Mouse (Mus musculus): ENCODE measurements around the gene Acp2.

- TF ChIP-seq CTCF (IDR thresholded peaks at IDR 0.05; ENCODE audit: low read depth, low read length) (no peak), TAL1 (conservative IDR thresholded peaks at IDR 0.05; ENCODE audit: low read depth, low read length) (no peak)
Measured at GRCm38 (mm10) chr2:91255661-91256150, 53.0 kb downstream of the Acp2 start, which contains the start of gene Pacsin3.
